ENCODE assay signal across 8 mouse cellular contexts in genomic region chr1:64791826-64792225, GRCm38 (mm10). TPM values are rescaled to one million over a fixed set of nuclear protein-coding genes. Genes with fewer than 3 reads are reported as not detected.
DNase-seq lines count a peak whose midpoint lies in the region; ATAC-seq lines count a peak whose summit lies in the region.

No protein-coding gene starts in this region.

- no peak for ATAC-seq in hindbrain, embryonic 11.5 days (ENCODE audit: low FRiP score)
- ATAC-seq in embryonic facial prominence, embryonic 11.5 days (replicated peaks; ENCODE audit: insufficient number of reproducible peaks, low FRiP score, low TSS enrichment, low read depth) = no peak
- ATAC-seq in megakaryocyte progenitor cell, adult 5-6 weeks (replicated peaks; ENCODE audit: poor library complexity) = peak; percentile 52
- ATAC-seq in erythroid progenitor cell, adult 5-6 weeks (replicated peaks; ENCODE audit: low FRiP score, poor library complexity, severe bottlenecking) = no peak

- peaks cover 10% of the 10 kb centered on the region for H3K36me3 ChIP-seq in hindbrain, embryonic 10.5 days
- no peaks in the 10 kb centered on the region for H3K36me3 ChIP-seq in hindbrain, embryonic 11.5 days (ENCODE audit: control insufficient read depth, insufficient read depth, low read length)
- no peaks in the 10 kb centered on the region for H3K36me3 ChIP-seq in embryonic facial prominence, embryonic 11.5 days (replicated peaks; ENCODE audit: control insufficient read depth, insufficient read depth, low read depth, low read length)

- no peaks in the 10 kb centered on the region for H3K9me3 ChIP-seq in hindbrain, embryonic 10.5 days
- no peaks in the 10 kb centered on the region for H3K9me3 ChIP-seq in hindbrain, embryonic 11.5 days (ENCODE audit: control insufficient read depth, low read length)
- H3K9me3 ChIP-seq in embryonic facial prominence, embryonic 11.5 days (replicated peaks; ENCODE audit: control insufficient read depth, low read length) = no peaks in the 10 kb centered on the region

- peak overlapping the region; percentile 35; the same call in 1 of the 2 replicates for H3K27ac ChIP-seq in hindbrain, embryonic 10.5 days
- H3K27ac ChIP-seq in hindbrain, embryonic 11.5 days (ENCODE audit: low read depth, low read length) = no peak overlapping the region
- H3K27ac ChIP-seq in embryonic facial prominence, embryonic 11.5 days (replicated peaks; ENCODE audit: low read depth, low read length) = 0 out of 2 replicates have a peak overlapping the region, but pooled peaks have one; percentile 17

- DNase-seq in hindbrain, embryonic 10.5 days (ENCODE audit: low spot score) = no peak
- DNase-seq in hindbrain, embryonic 11.5 days (ENCODE audit: low spot score) = no peak
- DNase-seq in embryonic facial prominence, embryonic 11.5 days (ENCODE audit: low spot score) = no peak
- DNase-seq in heart, adult 9 months (ENCODE audit: low spot score in 2 of 2) = peak; percentile 74 to 75
- DNase-seq in kidney, postnatal 14 days = peak; percentile 45
- no peak for DNase-seq in MN1 (ENCODE audit: low spot score)

- WGBS in hindbrain, embryonic 10.5 days = 69% methylated on average over 6 of the region's 6 CpGs
- 48% methylated on average over 6 of the region's 6 CpGs for WGBS in hindbrain, embryonic 11.5 days
- 53% methylated on average over 6 of the region's 6 CpGs for WGBS in embryonic facial prominence, embryonic 11.5 days

- no peak overlapping the region for H3K9ac ChIP-seq in hindbrain, embryonic 11.5 days (ENCODE audit: low read depth, low read length)
- no peak overlapping the region for H3K9ac ChIP-seq in embryonic facial prominence, embryonic 11.5 days (replicated peaks; ENCODE audit: low read length)

- no peak overlapping the region for H3K4me2 ChIP-seq in hindbrain, embryonic 11.5 days (replicated peaks; ENCODE audit: low read depth, low read length)
- no peak overlapping the region for H3K4me2 ChIP-seq in embryonic facial prominence, embryonic 11.5 days (ENCODE audit: low read depth, low read length)

- peaks cover 20% of the 10 kb centered on the region for H3K4me1 ChIP-seq in hindbrain, embryonic 10.5 days (replicated peaks)
- H3K4me1 ChIP-seq in hindbrain, embryonic 11.5 days (replicated peaks; ENCODE audit: control insufficient read depth, insufficient read depth, low read length) = 0 out of 2 replicates have a peak, but pooled peaks cover 2% of the 10 kb centered on the region
- H3K4me1 ChIP-seq in embryonic facial prominence, embryonic 11.5 days (ENCODE audit: control insufficient read depth, insufficient read depth, low read length) = no peaks in the 10 kb centered on the region; the same call in 1 of the 2 replicates

- no peak overlapping the region for H3K4me3 ChIP-seq in hindbrain, embryonic 10.5 days
- H3K4me3 ChIP-seq in hindbrain, embryonic 11.5 days (ENCODE audit: low read depth, low read length) = no peak overlapping the region
- H3K4me3 ChIP-seq in embryonic facial prominence, embryonic 11.5 days (ENCODE audit: low read depth, low read length) = no peak overlapping the region

- no peaks in the 10 kb centered on the region for H3K27me3 ChIP-seq in hindbrain, embryonic 10.5 days (ENCODE audit: insufficient read depth, poor library complexity, severe bottlenecking)
- H3K27me3 ChIP-seq in hindbrain, embryonic 11.5 days (ENCODE audit: control insufficient read depth, insufficient read depth, low read length) = no peaks in the 10 kb centered on the region
- no peaks in the 10 kb centered on the region for H3K27me3 ChIP-seq in embryonic facial prominence, embryonic 11.5 days (ENCODE audit: control insufficient read depth, insufficient read depth, low read length)

RNA-seq across cellular contexts. Expression of gene Fzd5, which starts 54.3 kb away (rescaled TPM):
- polyA plus RNA-seq in hindbrain, embryonic 10.5 days (2016; fragmentation: Nextera tagmentation; extraction: Ambion mirVana) = 0.37 and 0.62 TPM in 2 replicates
- 0.33 and 0.52 TPM in 2 replicates for polyA plus RNA-seq in hindbrain, embryonic 11.5 days (2014; fragmentation: Nextera tagmentation; extraction: Ambion mirVana)
- polyA plus RNA-seq in embryonic facial prominence, embryonic 11.5 days (2014; fragmentation: Nextera tagmentation; extraction: Ambion mirVana) = 2.9 and 3.1 TPM in 2 replicates
- 0.89 and 1.6 TPM in 2 replicates for total RNA-seq in megakaryocyte progenitor cell, adult 5-6 weeks (2015)
- 1.0 and 1.7 TPM in 2 replicates for total RNA-seq in megakaryocyte progenitor cell, adult 5-6 weeks (2017)
- total RNA-seq in erythroid progenitor cell, adult 5-6 weeks (2015; ENCODE audit: low replicate concordance) = 6.1 and 10.1 TPM in 2 replicates
- 8.9 and 11.6 TPM in 2 replicates for total RNA-seq in erythroid progenitor cell, adult 5-6 weeks (2017; ENCODE audit: low replicate concordance)

Comparison
In these comparisons a context has a peak if more than half of its experiments do, and no peak if none do; other contexts are left out.
1. DNase-seq: peak in heart, adult 9 months (2 of 2) and kidney, postnatal 14 days (single experiment); none in hindbrain, embryonic 10.5 days (single experiment), hindbrain, embryonic 11.5 days (single experiment), embryonic facial prominence, embryonic 11.5 days (single experiment) and MN1 (single experiment).